Mouse (Mus musculus) large intestine, adult 2 months (tissue): Measurements from ENCODE around the gene Phka1. TPM values are rescaled to one million over a fixed set of nuclear protein-coding genes. Genes with fewer than 3 reads are reported as not detected.

Experiments
- DNase-seq: peaks from one replicate; pipeline ENCODE4 v3.0.0-alpha.2; 2012; ENCODE audit warnings: low read depth, low spot score
- WGBS: fragments of 180-500 bp; shearing (Covaris S2); methylation state at CpG from one replicate; pipeline ENCODE4 v1.1.7; 2018; 5-methylcytosine and 5-hydroxymethylcytosine counted together
- polyA plus RNA-seq: library from polyadenylated mRNA; depleted of rRNA; stranded (reverse); fragments of >200 nt; gene quantifications from 2 replicates; pipeline ENCODE4 v1.2.3, GENCODE M21; 2012; rRNA removed

Gene Phka1
- polyA plus RNA-seq, 1 experiment, result 2.4 TPM

GRCm38 (mm10) chrX:102478481-102478880 lies 165.6 kb downstream of the Phka1 start:
- DNase-seq, result no peak
- 87% methylated on average over 3 of the region's 3 CpGs for WGBS

GRCm38 (mm10) chrX:102476784-102477183 lies 167.3 kb downstream of the Phka1 start:
- no peak for DNase-seq
- WGBS, result 40% methylated on average over 3 of the region's 3 CpGs

- DNase-seq, result no peak
- 76% methylated on average over 5 of the region's 5 CpGs for WGBS
These were observed 168.5 kb downstream of the Phka1 start for GRCm38 (mm10) chrX:102475555-102475954.

Other genes starting within 250 kb of the Phka1 start
- 3.7 and 3.9 TPM in 2 replicates for gene Hdac8, start 138.9 kb downstream of the Phka1 start, polyA plus RNA-seq
- not detected in 2 replicates for gene Gm3880, start 42.7 kb upstream of the Phka1 start, polyA plus RNA-seq
- not detected in 2 replicates for gene Gm9112, start 63.4 kb upstream of the Phka1 start, polyA plus RNA-seq
- not detected in 2 replicates for gene Dmrtc1b, start 63.6 kb upstream of the Phka1 start, polyA plus RNA-seq
- gene Dmrtc1c1, start 158.7 kb upstream of the Phka1 start, polyA plus RNA-seq, result not detected in 2 replicates
- not detected in 2 replicates for gene Dmrtc1c2, start 210.4 kb upstream of the Phka1 start, polyA plus RNA-seq
- gene 1700031F05Rik, start 223.7 kb upstream of the Phka1 start, polyA plus RNA-seq, result not detected in 2 replicates